Mouse (Mus musculus) erythroblast, embryonic 14.5 days (primary cell): ENCODE results near the gene Zfp64. TPM values are rescaled to one million over a fixed set of nuclear protein-coding genes. Genes with fewer than 3 reads are reported as not detected.

Experiments
- H3K27me3 ChIP-seq: 2 replicates; pipeline ENCODE4 v1.6.1; 2012; ENCODE audit warnings: inconsistent platforms; ENCODE audit not compliant: control insufficient read depth
- H3K36me3 ChIP-seq: 2 replicates; pipeline ENCODE4 v1.6.1; 2012; ENCODE audit warnings: mild to moderate bottlenecking, inconsistent platforms; ENCODE audit not compliant: control insufficient read depth
- H3K4me1 ChIP-seq: 2 replicates; pipeline ENCODE4 v1.6.1; 2012; ENCODE audit warnings: inconsistent platforms; ENCODE audit not compliant: control insufficient read depth
- H3K4me3 ChIP-seq: replicated peaks from 2 replicates; pipeline ENCODE3; 2012; ENCODE audit warnings: moderate library complexity, mild to moderate bottlenecking, inconsistent platforms
- H3K9me3 ChIP-seq: 2 replicates; pipeline ENCODE4 v1.6.1; 2012; ENCODE audit warnings: low read length, inconsistent platforms, mixed read lengths; ENCODE audit not compliant: control insufficient read depth
- GATA1 ChIP-seq: IDR thresholded peaks from 2 replicates; pipeline ENCODE4 v1.6.1; 2012; ENCODE audit warnings: low read length, inconsistent platforms, mixed read lengths
- TAL1 ChIP-seq: IDR thresholded peaks from 3 replicates; pipeline ENCODE4 v1.6.1; 2012; ENCODE audit warnings: low read length, inconsistent platforms, mixed read lengths
- polyA plus RNA-seq: library from polyadenylated mRNA; stranded (reverse); fragments of >175 nt; gene quantifications from 2 replicates; pipeline ENCODE4 v1.2.3, GENCODE M21; 2012

The Zfp64 gene
- polyA plus RNA-seq, 1 experiment = 1.5 TPM

DNA sequence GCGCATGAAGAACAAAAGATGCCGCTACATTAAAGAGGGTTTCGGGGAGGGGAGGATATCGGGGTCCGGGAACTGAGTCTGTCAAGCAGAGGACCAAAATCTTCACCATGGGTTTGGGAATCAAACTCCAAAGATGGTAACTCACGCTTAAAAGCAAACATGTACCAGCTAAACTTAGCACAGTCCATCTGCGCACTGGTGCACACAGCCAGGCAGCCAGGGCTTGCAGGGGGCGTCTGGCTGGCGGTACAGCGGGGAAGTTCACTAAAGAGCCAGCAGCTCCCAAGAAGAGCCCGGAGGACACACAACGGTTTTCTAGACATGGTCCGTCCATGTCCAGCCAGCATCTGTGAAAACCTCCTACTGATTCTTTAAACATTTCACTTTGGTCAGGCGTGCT is 23.7 kb downstream of the Zfp64 start:
- Histone ChIP-seq H3K36me3 (peaks cover 61% of the 10 kb centered on the region), H3K27me3 (no peaks in the 10 kb centered on the region), H3K4me1 (no peaks in the 10 kb centered on the region), H3K9me3 (peaks cover 2% of the 10 kb centered on the region), H3K4me3 (no peak overlapping the region)
- TF ChIP-seq TAL1 (no peak), GATA1 (no peak)

DNA sequence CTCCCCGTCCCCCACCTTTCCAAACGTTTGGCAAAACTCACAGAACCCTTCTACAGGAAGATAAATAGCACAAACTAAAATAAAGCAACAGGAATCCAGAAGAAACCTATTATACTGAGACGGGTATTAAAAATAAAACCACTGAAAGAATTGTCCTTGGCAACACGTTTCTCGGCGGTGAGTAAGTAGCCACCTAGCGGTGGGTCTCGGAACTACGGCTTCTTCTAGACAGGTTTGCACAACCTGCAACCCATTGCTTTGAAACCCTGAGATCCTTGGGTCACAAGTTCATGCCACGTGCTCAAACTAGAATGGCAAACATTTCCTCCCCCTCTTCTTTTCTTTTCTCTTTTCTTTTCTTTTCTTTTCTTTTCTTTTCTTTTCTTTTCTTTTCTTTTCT is 25.7 kb downstream of the Zfp64 start:
- peaks cover 57% of the 10 kb centered on the region for H3K36me3 ChIP-seq
- H3K27me3 ChIP-seq = no peaks in the 10 kb centered on the region
- no peaks in the 10 kb centered on the region for H3K4me1 ChIP-seq
- peaks cover 8% of the 10 kb centered on the region for H3K9me3 ChIP-seq
- no peak overlapping the region for H3K4me3 ChIP-seq
- TF ChIP-seq GATA1 (no peak), TAL1 (no peak)

DNA sequence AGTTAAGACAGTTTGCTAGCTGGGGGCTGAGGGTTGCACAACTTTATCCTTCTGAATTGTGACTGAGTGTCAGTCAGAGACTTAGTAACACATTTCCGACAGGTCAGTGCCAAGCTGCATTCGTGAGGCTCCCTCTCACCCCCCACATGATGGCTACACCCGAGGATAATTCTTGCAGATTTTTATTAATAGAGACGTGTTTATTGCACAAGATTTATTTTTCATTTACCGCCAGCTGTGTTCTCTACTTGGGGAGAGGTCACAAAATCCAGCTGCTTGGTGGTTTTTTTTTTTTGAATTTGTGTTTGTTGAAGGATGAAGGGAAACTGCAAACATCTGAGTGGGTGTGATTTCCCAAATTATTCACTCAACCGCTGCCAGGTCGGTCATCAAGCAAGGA is 28.0 kb downstream of the Zfp64 start:
- Histone ChIP-seq H3K4me3 (no peak overlapping the region), H3K4me1 (no peaks in the 10 kb centered on the region), H3K36me3 (peaks cover 41% of the 10 kb centered on the region), H3K27me3 (no peaks in the 10 kb centered on the region), H3K9me3 (peaks cover 8% of the 10 kb centered on the region)
- TF ChIP-seq TAL1 (no peak), GATA1 (no peak)

DNA sequence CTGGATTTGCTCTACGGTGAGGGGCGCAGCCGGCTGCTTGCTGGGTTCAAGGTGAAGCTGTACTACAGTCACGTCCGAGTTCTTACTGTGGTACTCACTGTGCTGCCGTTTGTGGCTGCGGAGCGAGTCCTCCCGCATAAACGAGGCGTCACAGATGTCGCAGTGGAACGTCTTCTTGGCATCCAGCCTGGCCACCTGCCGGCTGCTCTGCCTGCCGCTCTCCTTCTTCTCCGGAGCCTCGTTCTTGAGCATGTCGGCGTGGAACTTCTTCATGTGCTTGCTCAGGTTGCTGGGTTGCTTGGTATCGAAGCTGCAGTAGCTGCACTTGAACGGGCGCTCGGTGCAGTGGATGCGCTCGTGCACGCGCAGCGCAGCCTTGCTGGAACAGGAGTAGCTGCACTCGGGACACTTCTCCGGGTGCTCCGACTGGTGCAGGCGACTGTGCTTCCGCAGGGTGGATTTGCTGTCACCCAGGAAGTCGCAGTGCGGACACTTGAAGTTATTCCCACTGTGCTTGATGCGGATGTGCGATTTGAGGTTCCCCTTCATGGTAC is 29.1 kb downstream of the Zfp64 start:
- Histone ChIP-seq H3K4me1 (no peaks in the 10 kb centered on the region), H3K36me3 (peaks cover 34% of the 10 kb centered on the region), H3K4me3 (no peak overlapping the region), H3K9me3 (peaks cover 8% of the 10 kb centered on the region), H3K27me3 (no peaks in the 10 kb centered on the region)
- TF ChIP-seq GATA1 (no peak), TAL1 (no peak)

DNA sequence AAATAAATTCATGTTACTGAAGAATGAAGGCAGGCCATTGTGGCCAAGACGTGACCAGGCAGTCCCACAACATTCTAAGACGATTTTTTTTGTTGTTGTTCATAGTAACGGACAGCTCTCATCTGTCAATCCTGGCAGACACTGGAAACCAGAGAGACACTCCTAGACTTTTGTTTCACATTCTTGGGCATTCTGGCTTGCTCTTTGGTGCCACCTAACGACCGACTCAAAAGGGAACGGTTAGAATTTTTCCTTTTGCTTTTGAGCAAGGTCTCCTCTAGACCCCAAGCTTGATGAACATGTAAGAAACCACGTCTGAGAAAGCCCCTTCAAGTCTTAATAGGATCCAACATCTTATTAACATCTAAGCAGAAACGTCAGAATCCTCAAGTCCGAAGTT is 31.7 kb downstream of the Zfp64 start:
- Histone ChIP-seq H3K36me3 (peaks cover 25% of the 10 kb centered on the region), H3K9me3 (peaks cover 8% of the 10 kb centered on the region), H3K4me1 (no peaks in the 10 kb centered on the region), H3K4me3 (no peak overlapping the region), H3K27me3 (no peaks in the 10 kb centered on the region)
- TF ChIP-seq TAL1 (no peak), GATA1 (no peak)

DNA sequence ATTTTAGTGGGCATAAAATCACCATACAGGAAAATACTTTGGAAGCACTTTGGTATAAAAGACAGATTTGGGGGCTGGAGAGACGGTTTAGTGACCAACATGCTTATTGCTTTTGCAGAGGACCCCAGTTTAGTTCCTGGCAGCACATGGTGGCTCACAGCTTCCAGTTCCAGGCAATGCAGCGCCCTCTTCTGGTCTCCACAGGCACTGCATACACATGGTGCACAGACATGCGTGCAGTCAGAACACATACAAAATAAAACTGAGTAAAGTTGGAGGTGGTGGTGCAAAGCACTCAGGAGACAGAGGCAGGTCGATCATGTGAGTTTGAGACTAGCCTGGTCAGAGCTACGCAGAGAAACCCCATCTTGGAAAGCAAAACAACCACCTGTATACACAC is 32.9 kb downstream of the Zfp64 start:
- H3K36me3 ChIP-seq = peaks cover 15% of the 10 kb centered on the region
- H3K4me1 ChIP-seq = no peaks in the 10 kb centered on the region
- no peak overlapping the region for H3K4me3 ChIP-seq
- peaks cover 8% of the 10 kb centered on the region for H3K9me3 ChIP-seq
- H3K27me3 ChIP-seq = no peaks in the 10 kb centered on the region
- TF ChIP-seq GATA1 = no peak
- no peak for TF ChIP-seq TAL1

DNA sequence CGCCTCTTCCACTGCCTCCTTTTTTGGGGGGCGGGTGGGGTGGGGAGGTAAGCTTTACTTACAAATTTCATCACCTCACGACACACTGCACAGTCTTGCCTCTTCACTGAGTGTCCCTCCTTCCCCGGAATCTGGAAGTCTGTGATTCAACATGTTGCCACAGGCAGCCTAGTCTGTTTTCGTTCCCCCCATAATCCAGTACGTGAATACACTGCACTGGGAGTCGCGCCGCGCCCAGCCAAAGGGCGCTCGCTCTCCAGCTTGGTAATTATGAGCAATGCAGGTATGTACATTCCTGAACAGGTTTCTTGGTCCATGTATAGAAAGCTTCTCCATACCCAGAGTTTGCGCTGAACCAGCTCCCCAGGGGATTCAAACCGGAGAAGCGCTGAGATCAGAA is 35.4 kb downstream of the Zfp64 start:
- TF ChIP-seq TAL1 = no peak
- TF ChIP-seq GATA1 = no peak
- Histone ChIP-seq H3K4me3 (no peak overlapping the region), H3K9me3 (no peaks in the 10 kb centered on the region; the same call in 1 of the 2 replicates)

DNA sequence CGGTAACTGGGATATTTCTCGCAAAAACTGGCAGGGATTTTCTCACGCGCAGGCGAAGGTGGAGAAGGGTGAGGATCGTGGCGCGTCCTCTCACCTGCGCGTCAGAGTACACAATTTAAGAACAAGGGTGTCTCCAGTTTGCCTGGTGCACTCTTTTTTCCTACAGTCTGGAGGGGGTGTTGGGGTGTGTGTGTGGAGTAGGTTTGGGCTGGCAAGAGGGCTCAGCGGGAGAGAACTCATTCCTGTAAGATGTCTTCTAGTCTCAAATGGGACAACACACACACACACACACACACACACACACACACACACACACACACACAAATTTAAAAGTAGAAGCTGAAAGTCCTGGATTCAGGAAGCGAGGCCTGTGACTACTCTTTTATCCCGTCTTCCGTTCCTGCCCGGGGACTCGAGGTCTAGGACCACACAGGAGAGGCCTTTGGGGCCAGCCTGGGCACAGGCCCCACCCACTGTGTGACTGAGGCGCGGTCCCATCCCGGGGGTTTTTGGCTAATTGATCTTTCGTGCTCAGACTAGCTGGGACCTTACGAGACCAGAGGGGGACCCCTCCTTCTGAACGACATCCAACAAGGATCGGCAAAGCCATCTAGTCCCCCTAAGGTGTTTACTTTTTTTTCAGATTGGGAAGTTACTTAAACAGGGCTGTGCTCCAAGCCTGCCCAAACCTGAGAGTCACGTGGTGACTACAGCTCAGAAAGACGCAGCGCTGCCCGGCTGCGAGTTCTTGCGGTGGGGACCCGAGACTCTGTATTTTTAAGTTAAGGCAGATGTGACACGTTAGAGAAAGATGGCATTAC is 42.3 kb downstream of the Zfp64 start:
- Histone ChIP-seq H3K9me3 (peaks cover 8% of the 10 kb centered on the region), H3K27me3 (peaks cover 44% of the 10 kb centered on the region), H3K36me3 (no peaks in the 10 kb centered on the region), H3K4me1 (no peaks in the 10 kb centered on the region), H3K4me3 (no peak overlapping the region)
- TF ChIP-seq GATA1 (no peak), TAL1 (no peak)

More for the DNA sequence above, 35.4 kb downstream of the Zfp64 start:
- no peaks in the 10 kb centered on the region for H3K27me3 ChIP-seq
- no peaks in the 10 kb centered on the region; the same call in 1 of the 2 replicates for H3K36me3 ChIP-seq
- no peaks in the 10 kb centered on the region for H3K4me1 ChIP-seq

DNA sequence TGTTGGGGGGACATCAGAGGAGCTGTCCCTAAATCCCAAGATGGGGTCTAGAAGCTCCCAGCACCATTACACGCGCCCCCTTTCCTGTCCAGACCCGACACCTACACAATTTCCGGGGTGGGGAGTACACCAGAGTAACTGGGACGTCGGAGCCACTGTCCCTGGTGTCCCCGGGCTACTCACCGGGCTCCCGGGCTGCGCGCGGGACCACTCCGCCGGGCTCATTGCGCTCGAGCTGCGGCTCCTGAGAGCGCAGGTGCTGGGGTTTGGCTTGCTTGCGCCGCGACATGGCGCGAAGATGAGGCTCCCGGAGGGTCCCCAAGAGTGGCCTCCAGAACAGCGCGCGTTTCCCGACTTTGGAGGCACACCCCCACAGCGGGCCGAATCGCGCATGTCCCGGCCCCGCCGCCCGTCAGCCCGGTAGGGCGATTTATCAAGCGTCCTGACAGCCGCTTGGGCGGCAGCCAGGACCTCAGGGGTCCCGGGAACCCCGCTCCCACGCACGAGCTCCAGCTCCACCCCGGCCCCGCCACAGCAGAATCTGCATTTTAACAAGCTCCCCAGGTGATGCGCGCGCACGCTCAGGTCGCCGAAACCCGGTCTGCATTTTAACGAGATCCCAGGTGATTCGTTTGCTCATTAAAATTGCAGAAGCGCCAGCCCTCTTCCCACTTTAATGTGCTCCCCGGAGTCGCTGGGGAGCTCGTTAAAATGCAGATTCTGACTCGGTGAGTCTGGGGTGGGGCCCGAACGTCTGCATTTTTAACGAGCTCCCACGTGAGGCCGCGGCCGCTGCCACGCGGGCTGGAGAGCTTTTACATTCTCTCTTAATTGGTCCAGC is 43.1 kb downstream of the Zfp64 start:
- Histone ChIP-seq H3K4me1 (no peaks in the 10 kb centered on the region), H3K9me3 (peaks cover 8% of the 10 kb centered on the region), H3K36me3 (no peaks in the 10 kb centered on the region), H3K4me3 (no peak overlapping the region), H3K27me3 (peaks cover 44% of the 10 kb centered on the region)
- TF ChIP-seq GATA1 (no peak), TAL1 (no peak)
